Mouse (Mus musculus) urinary bladder, adult 18-20 months (tissue): ENCODE data around the gene Eif4enif1.
A peak's percentile ranks its signal among the peaks of the same experiment; 100 is the strongest.
"Not testable (repeated sequence)": the region's sequence is repeated elsewhere in the genome, so short reads cannot be mapped to it uniquely, and the experiment has no call there.

Experiments
- DNase-seq, 2 experiments: peaks; one replicate each; pipeline ENCODE4 v3.0.0; 2022; ENCODE audit warnings: low spot score in 2 of 2, mixed read lengths in 2 of 2

The Eif4enif1 gene

GRCm38 (mm10) chr11:3181250-3181649, 20.9 kb upstream of the Eif4enif1 start:
- DNase-seq = peak; percentile 82 to 88

- not testable (repeated sequence) for DNase-seq
Observed at GRCm38 (mm10) chr11:3181971-3182370, 20.2 kb upstream of the Eif4enif1 start.

GRCm38 (mm10) chr11:3182707-3183106, 19.5 kb upstream of the Eif4enif1 start:
- not testable (repeated sequence) for DNase-seq

GRCm38 (mm10) chr11:3193363-3193762, 8.8 kb upstream of the Eif4enif1 start, which contains the start of gene Sfi1:
Gene Sfi1, minus strand, starts transcription at chr11:3193463.
- no peak for DNase-seq

GRCm38 (mm10) chr11:3200636-3201035, 1.6 kb upstream of the Eif4enif1 start:
- not testable (repeated sequence) for DNase-seq

- peak in 1 of 2 experiments; percentile 11 for DNase-seq
Observed at GRCm38 (mm10) chr11:3201326-3202230, 614 bp upstream of the Eif4enif1 start.

- DNase-seq = peak; percentile 50 to 62
Observed at GRCm38 (mm10) chr11:3202781-3203441, 719 bp downstream of the Eif4enif1 start.

- DNase-seq = no peak
Observed at GRCm38 (mm10) chr11:3203771-3204170, 1.6 kb downstream of the Eif4enif1 start.

GRCm38 (mm10) chr11:3205207-3205606, 3.0 kb downstream of the Eif4enif1 start:
- DNase-seq = no peak

- DNase-seq = no peak
Observed at GRCm38 (mm10) chr11:3206783-3207182, 4.6 kb downstream of the Eif4enif1 start.

- peak in 1 of 2 experiments; percentile 1 for DNase-seq
Observed at GRCm38 (mm10) chr11:3212526-3212925, 10.3 kb downstream of the Eif4enif1 start.

- DNase-seq = no peak
Observed at GRCm38 (mm10) chr11:3223105-3223504, 20.9 kb downstream of the Eif4enif1 start.

GRCm38 (mm10) chr11:3227113-3227512, 24.9 kb downstream of the Eif4enif1 start:
- no peak for DNase-seq

- no peak for DNase-seq
Observed at GRCm38 (mm10) chr11:3232248-3232647, 30.1 kb downstream of the Eif4enif1 start.

- no peak for DNase-seq
Observed at GRCm38 (mm10) chr11:3233704-3234103, 31.5 kb downstream of the Eif4enif1 start.

GRCm38 (mm10) chr11:3235277-3235676, 33.1 kb downstream of the Eif4enif1 start:
- no peak for DNase-seq

GRCm38 (mm10) chr11:3242395-3242794, 40.2 kb downstream of the Eif4enif1 start:
- no peak for DNase-seq

GRCm38 (mm10) chr11:3243771-3244170, 41.6 kb downstream of the Eif4enif1 start:
- DNase-seq = no peak

- DNase-seq = no peak
Observed at GRCm38 (mm10) chr11:3247387-3247786, 45.2 kb downstream of the Eif4enif1 start.

GRCm38 (mm10) chr11:3259537-3259936, 57.3 kb downstream of the Eif4enif1 start:
- DNase-seq = no peak

GRCm38 (mm10) chr11:3265291-3266078, 63.3 kb downstream of the Eif4enif1 start:
- DNase-seq = no peak
